Mouse (Mus musculus) thymus, postnatal 36 days (tissue): ENCODE data around the gene Olfr958.

Experiments
- DNase-seq, 2 experiments: peaks; one replicate each; pipeline ENCODE4 v3.0.0; 2022; ENCODE audit warnings: mixed read lengths in 2 of 2

Olfr958 gene

DNA sequence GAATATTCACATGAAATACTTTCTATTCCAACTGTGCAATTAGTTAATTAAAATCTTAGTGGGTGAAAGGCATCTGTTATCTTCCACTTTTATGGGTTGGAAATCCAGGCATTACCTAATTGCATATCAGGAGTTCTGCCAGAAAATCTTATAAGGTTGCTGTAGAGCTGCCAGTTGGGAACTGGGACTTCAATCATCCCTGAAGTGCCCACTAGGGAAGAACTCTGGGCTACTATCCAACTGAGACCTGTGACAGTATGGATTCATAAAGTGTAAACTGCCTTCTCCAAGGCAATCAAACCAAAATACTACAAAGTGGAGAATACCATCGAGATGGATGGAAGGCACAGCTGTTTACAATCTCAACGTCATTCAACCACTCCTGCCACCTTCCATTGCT lies at the start of gene Olfr958:
TSS of gene Olfr958 (minus strand) at position 109 of the 400 bp plus-strand sequence.
- DNase-seq, result no peak

DNA sequence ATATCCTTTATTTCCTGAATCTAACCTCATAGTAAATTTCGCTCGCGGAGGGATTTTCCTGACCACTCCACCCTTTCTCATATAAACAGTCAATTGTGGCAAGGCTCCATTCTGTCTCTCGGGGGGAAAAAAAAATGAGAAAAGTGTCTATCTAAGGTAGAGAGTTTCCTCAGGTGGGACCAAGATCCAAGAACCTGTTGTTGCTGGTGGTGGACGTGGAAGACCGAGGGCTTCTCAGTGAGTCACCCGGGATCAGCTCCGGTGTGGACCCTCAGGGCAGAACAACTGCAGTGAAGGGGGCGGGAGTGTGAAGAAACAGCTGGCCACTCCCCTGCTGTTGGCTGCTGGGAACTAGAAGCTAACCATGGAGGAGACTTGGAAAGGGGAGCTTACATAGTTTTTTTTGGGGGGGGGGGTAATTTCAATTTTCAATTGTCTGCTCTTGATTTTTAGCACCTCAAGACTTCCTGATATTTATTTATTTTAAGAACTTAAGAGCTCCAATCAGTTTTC lies 49.5 kb upstream of the Olfr958 start:
- no peak for DNase-seq

DNA sequence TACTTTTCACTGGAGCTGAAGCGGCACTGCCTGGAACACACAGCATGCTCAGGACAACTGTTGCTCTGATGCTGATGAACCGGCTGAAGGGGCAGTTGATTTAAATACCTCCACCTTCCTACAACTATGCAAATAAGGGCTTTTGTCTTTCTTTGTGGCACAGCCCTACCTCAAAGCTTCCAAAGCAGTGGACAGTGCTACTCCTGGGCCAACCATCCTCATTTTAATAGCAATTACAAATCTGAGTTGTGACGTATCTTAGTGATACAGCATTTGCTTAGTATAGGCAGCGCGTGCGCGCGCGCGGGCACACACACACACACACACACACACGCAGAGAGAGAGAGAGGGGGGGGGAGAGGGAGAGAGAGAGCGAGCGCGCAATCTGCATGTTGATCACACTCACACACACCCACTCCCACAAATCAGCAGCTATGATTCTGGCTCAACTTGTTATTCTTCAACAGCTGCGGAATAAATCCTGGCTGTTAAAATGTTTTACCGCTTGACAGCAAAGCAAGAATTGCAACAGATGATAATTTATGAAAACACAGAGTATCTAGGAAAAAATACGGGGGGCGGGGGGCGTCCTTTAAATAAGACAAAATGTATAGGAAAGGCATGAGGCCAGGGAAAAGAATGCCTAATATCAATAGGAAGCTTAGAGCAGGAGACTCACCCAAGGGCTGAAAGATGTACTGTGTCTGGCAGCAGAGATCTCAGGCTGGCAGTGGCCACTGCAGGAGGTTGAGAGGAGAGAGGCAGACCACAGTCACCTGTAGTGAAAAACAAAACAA lies 48.9 kb upstream of the Olfr958 start:
- DNase-seq, result no peak

DNA sequence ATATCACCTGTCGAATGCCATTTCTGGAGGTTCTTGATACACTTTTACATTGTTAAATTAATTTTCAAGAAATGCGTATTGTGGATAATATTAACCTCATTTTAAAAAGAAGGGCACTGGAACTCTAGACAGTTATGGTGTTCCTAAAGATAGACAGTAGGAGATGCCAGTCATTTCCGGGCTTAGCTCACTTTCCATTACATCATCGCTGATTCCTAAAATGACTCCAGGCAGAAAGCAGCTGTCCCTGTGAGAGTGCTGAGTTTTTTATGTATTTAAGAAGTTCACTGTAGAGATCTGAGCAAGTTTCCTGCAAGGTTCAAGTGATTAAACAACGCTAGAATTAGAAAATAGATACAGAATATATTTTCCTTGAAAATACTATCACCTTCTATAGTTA lies 23.2 kb upstream of the Olfr958 start:
- DNase-seq, result no peak

DNA sequence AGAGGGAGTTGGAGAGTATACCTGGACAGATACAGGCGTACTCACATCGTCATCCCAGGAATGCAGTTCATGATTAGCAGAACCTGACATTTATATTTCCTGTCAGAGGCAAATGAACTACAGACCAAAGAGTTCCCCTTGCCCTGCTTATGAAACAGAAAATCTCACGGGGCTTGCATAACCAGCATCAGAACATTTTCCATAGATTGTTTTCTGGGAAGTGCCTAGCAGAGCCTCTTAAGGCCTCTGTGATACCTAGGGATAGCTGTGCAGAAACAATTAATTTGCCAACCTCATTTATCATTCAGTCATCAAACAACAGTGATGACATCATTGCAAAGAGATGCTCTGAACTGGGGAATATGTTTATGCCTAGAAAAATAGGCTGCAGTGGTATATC lies 21.6 kb upstream of the Olfr958 start, which contains the start of gene Olfr959:
TSS of gene Olfr959 (minus strand) at position 101 of the 400 bp plus-strand sequence.
- no peak for DNase-seq

DNA sequence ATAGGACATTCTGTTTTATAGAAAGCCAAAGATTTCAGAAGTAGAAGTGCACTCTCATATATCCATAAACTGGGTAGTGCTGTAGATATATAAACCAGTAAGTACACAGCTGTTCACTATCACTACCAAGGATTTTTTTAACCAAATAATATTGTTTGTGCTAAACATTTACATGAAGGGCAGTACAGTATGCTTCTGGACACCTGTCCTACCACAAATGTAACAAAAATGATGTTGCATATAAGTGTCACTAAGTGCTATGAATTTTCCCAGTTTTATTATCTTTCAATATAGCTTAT lies 4.4 kb upstream of the Olfr958 start:
- DNase-seq, result no peak

DNA sequence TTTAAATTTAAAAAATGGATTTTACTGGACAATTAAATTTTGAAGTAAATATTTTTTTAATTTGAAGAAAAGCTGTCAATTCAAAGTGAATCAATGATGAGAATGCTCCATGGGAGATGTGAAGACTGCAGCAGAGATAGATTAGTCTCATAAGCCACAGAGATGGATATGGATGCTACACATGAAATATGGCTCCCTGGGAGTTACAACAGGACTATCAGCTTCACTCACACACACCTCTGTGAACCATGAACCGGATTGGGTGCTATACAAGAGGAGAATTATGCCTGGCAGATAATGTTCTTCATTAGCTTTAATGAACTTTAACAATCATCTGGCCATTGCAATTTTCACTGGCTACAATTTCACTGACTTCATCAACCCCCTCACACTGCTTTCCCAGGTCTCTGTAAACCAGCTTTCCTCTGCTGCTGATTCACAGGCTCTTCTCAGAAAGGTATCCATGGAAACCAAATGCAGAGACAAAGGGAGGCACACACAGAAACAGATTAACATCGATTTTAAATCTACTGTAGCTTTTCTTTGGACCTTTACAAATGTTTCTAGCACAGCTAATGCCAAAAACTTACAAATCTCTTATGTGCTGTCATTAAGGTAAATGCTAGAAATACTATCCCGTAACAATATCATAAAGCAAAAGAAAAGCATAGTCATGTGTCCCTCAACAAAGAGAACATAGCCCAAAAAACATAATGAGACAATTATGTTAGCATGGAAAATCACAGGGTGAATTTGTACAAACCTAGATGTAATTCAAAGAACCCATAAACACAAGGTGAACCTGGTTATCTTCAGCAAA lies 3.9 kb upstream of the Olfr958 start:
- no peak for DNase-seq

DNA sequence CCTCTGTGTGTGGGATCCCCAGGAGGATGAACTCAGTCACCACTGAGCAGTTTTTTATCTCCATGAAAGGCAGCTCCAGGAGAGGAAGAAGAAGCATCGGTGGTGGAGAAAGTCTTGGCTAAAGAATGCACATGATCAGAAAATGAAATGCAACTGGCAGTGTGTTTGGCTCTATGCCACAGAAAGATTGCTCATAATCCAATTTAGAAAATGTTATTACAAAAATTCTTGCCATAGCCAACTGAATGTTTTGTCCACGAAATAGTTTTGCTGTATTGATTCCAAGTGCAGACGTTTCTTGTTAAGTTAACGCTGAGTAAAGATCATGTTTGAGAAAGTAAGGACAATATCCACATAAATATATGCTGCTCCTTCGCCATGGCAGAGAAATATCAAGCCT lies 3.0 kb downstream of the Olfr958 start:
- no peak for DNase-seq

DNA sequence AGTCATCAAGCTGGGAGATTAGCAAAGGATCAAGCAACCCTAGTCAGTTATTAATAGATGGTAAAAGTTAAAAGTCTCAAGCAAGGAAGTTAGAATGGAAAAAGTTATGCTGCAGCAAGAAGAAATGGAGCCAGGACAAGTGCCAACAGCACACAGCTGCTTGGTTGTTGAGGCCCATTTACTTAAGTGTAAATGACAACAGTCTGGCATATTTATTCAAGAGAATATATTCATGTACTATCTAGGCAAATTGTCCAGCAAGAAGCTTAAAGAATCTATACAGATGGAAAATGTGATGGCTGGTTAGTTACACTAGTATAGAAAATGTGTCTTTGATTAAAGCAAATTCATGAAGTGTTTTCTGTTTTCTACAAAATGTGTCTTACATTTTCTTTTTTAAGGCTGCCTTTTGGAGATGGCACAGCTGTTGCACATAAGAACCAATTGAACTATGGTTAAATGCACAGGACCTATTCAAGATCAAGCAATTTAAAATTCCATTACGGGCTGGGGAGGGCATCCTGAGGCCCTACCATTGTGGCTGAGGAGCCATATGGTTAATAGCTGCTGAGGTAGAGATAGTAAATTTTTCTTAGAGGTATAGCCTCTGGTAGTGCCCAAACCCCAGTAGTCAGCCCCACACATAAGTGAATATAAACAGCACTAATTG lies 30.1 kb downstream of the Olfr958 start:
- no peak for DNase-seq

DNA sequence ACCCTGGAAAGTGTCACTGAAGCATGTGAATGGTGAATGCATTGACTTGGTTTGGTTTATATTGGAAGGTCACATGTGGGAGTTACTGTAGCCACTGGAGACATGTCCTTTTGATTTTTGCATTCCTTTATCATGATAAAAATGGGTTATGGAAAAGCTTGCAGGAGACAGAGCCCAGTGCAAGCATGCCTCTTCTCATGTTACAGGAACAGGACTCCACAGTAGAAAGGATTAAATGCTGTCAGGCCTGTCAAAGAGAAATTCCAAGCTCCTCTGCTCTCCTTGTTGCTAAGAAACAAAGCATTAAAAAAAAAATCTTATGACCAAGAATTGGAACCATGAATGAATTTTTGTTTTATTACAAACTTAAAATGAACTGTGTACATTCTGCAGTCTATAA lies 35.3 kb downstream of the Olfr958 start:
- DNase-seq, result no peak

DNA sequence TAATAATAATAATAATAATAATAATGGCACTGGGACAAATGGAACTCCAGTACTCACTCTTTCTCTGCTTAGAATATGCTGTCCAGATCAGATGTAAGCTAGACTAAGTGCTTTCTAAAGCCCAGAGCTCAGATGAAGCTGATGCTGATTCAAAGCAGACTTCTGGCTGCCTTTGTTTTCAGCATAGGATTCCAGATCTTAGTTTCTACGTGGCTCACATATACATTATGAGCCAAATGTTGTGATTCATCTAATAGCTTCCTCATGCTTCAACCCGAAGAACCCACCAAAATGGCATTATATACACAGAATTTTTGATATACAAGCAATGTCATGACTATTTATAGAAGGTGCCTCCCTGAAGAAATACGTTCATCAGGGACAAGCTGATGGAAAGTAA lies 38.3 kb downstream of the Olfr958 start, which contains the start of gene Olfr957:
TSS of gene Olfr957 (minus strand) at position 279 of the 400 bp plus-strand sequence.
- no peak for DNase-seq

DNA sequence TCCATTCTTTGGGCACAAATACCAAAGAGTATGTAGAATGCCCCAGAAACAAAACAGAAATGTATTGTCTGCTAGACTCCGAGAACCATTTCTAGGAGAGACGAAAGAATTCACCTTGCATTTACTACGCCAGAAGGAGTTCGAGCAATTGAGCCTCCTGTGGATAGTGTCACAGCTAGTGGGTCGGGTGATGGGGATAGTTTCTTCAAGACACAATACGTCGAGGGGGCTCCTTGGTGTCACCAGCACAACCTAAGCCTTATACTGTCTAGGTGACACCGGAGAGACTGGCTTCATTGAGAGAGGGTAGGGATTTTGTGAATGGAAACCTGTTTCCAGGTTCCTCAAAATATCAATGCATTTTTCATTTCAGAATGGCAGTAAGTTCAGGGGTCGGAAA lies 44.4 kb downstream of the Olfr958 start:
- DNase-seq, result no peak

DNA sequence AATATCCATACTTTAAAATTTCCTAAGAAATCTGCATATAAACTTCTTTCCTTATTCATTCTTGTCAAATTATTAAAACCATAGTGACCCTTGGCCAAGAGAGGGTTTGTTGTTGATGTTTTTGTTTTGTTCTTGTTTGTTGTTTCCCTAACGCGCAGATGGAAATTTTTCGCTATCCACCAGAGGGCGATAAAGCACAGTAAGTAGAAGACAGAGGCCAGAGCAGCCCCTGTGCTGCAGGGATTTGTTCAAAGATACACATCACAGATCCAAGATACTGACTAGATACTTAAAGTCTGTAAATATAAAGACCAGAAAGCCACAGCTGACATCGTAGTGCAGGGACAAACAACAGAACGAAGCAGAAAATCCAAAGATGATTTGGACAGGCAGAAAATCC lies 44.9 kb downstream of the Olfr958 start:
- DNase-seq, result no peak
